Mouse (Mus musculus) neural tube, embryonic 10.5 days (tissue): ENCODE results near the gene Spsb3.

ENCODE experiments used
- DNase-seq: peaks from one replicate; pipeline ENCODE4 v3.0.0-alpha.2; 2017; ENCODE audit warnings: low spot score; ENCODE audit errors: extremely low spot score

Gene Spsb3

GRCm38 (mm10) chr17:24873695-24874404, 12.6 kb upstream of the Spsb3 start:
- no peak for DNase-seq

GRCm38 (mm10) chr17:24874405-24874745, 12.1 kb upstream of the Spsb3 start:
- DNase-seq, result no peak

GRCm38 (mm10) chr17:24874989-24875388, 11.5 kb upstream of the Spsb3 start:
- DNase-seq, result no peak

- DNase-seq, result no peak
Measured at GRCm38 (mm10) chr17:24877336-24878116, 8.9 kb upstream of the Spsb3 start.

- DNase-seq, result no peak
Measured at GRCm38 (mm10) chr17:24878117-24878397, 8.4 kb upstream of the Spsb3 start.

- no peak for DNase-seq
Measured at GRCm38 (mm10) chr17:24878531-24878930, 7.9 kb upstream of the Spsb3 start.

GRCm38 (mm10) chr17:24881738-24882440, 4.6 kb upstream of the Spsb3 start:
- no peak for DNase-seq

- no peak for DNase-seq
Measured at GRCm38 (mm10) chr17:24884391-24884790, 2.1 kb upstream of the Spsb3 start.

- DNase-seq, result no peak
Measured at GRCm38 (mm10) chr17:24885356-24886133, 898 bp upstream of the Spsb3 start.

- no peak for DNase-seq
Measured at GRCm38 (mm10) chr17:24886932-24887271, 459 bp downstream of the Spsb3 start.

GRCm38 (mm10) chr17:24887291-24888080, 1.0 kb downstream of the Spsb3 start:
- no peak for DNase-seq

- no peak for DNase-seq
Measured at GRCm38 (mm10) chr17:24888862-24889261, 2.4 kb downstream of the Spsb3 start.

GRCm38 (mm10) chr17:24890151-24891092, 4.0 kb downstream of the Spsb3 start:
- DNase-seq, result no peak

- DNase-seq, result no peak
Measured at GRCm38 (mm10) chr17:24891321-24891720, 4.9 kb downstream of the Spsb3 start.

GRCm38 (mm10) chr17:24892785-24893184, 6.3 kb downstream of the Spsb3 start:
- DNase-seq, result no peak

- no peak for DNase-seq
Measured at GRCm38 (mm10) chr17:24893276-24893675, 6.8 kb downstream of the Spsb3 start.

- DNase-seq, result no peak
Measured at GRCm38 (mm10) chr17:24894061-24894994, 7.9 kb downstream of the Spsb3 start.

- DNase-seq, result peak; percentile 93
Measured at GRCm38 (mm10) chr17:24894995-24895547, 8.6 kb downstream of the Spsb3 start, which contains the start of the genes Eme2 and Mrps34. Gene Eme2, minus strand, starts transcription at chr17:24895087. Gene Mrps34, plus strand, starts transcription at chr17:24895116.
